Mouse (Mus musculus): ENCODE measurements around the gene Slc7a6os. TPM values are rescaled to one million over a fixed set of nuclear protein-coding genes. Genes with fewer than 3 reads are reported as not detected.

The Slc7a6os gene
- polyA plus RNA-seq (2012; rRNA removed; ENCODE audit: low replicate concordance), result 10.1 and 15.1 TPM in 2 replicates

DNA sequence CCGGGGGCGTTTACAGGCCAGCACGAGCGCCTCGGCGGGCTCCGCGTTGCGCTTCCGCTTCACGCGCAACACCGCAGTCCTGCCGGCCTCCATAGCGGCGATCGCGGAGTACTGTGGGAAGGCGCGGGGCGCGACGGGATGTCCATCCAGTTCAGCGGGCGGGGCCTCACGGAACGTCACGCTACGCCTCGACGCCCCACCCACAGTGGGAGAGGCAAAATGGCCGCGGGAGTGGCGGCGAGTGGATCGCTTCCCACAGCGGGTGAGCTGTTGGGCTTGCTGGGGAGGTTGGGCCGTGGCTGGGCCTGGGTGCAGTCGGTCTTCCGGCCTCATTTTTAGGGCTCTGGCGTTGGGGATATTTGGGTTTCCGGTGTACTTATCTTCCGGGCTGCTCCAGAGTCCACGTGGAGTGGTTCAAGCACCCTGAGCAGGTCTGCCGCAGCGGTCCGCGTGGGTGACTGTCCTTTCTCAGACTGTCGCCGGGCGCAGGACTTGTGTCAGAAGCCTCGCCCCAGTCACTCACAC is at the start of gene Slc7a6os, which contains the start of gene Prmt7:
Slc7a6os (minus strand) TSS at position 115 of the 525 bp plus-strand sequence.
Prmt7 (plus strand) TSS at position 116 of the 525 bp plus-strand sequence.

DNA sequence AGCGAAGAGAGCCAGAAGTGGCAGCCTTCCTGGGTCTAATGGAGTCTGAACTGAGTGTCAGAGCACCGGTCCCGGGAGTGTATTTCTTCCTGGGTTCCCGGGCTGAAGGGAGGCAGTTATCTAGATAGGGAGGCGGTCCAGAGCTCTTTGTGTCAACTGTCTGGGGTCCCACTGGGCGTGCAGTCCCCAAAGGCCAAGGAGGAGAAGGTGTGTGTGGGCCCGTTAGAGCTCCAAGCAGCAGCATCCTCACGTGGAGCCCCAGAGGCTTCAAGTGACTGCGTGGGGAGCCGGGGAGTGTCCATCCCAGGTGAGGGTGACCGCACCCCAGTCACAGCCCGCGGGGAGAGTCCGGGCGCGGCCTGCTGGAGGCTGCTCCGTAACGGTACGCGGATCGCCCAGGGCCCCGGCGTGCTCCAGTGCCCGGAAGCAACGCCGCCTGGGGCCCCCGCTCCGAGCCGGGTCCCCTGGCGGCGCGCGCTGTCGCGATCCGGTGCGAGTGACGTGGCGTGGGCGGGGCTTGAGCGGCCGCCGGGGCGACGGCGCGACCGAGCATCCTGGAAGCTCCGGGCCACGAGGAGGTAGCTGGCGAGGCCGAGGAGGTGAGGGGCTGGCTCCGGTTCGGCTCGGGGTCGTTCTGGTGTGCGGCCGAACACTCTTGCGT is 42.2 kb downstream of the Slc7a6os start, which contains the start of gene Slc7a6:
Slc7a6 (plus strand) TSS at position 502 of the 661 bp plus-strand sequence.

Other genes starting within 250 kb of the Slc7a6os start
- gene Slc12a4, start 244.8 kb downstream of the Slc7a6os start, polyA plus RNA-seq (2012; rRNA removed; ENCODE audit: low replicate concordance), result 6.2 and 9.9 TPM in 2 replicates
- 0.15 and 0.34 TPM in 2 replicates for gene Dpep3, start 231.5 kb downstream of the Slc7a6os start, polyA plus RNA-seq (2012; rRNA removed; ENCODE audit: low replicate concordance)
- gene Dus2, start 219.6 kb downstream of the Slc7a6os start, polyA plus RNA-seq (2012; rRNA removed; ENCODE audit: low replicate concordance), result 1.9 and 5.0 TPM in 2 replicates
- not detected in 2 replicates for gene Dpep2nb, start 205.0 kb downstream of the Slc7a6os start, polyA plus RNA-seq (2012; rRNA removed; ENCODE audit: low replicate concordance)
- gene Ddx28, start 199.1 kb downstream of the Slc7a6os start, polyA plus RNA-seq (2012; rRNA removed; ENCODE audit: low replicate concordance), result 4.9 and 5.3 TPM in 2 replicates
- 7.6 and 11.6 TPM in 2 replicates for gene Nfatc3, start 152.1 kb downstream of the Slc7a6os start, polyA plus RNA-seq (2012; rRNA removed; ENCODE audit: low replicate concordance)
- 25.8 and 43.6 TPM in 2 replicates for gene Esrp2, start 74.0 kb downstream of the Slc7a6os start, polyA plus RNA-seq (2012; rRNA removed; ENCODE audit: low replicate concordance)
- gene Pla2g15, start 60.5 kb downstream of the Slc7a6os start, polyA plus RNA-seq (2012; rRNA removed; ENCODE audit: low replicate concordance), result 2.7 and 3.5 TPM in 2 replicates
- gene Slc7a6, start 42.1 kb downstream of the Slc7a6os start, polyA plus RNA-seq (2012; rRNA removed; ENCODE audit: low replicate concordance), result 2.4 and 7.9 TPM in 2 replicates
- 10.5 and 11.0 TPM in 2 replicates for gene Prmt7, start within 50 bp of the Slc7a6os start, polyA plus RNA-seq (2012; rRNA removed; ENCODE audit: low replicate concordance)
- gene Smpd3, start 127.1 kb upstream of the Slc7a6os start, polyA plus RNA-seq (2012; rRNA removed; ENCODE audit: low replicate concordance), result 44.2 and 53.9 TPM in 2 replicates
- gene Zfp90, start 204.4 kb upstream of the Slc7a6os start, polyA plus RNA-seq (2012; rRNA removed; ENCODE audit: low replicate concordance), result 0.32 and 0.71 TPM in 2 replicates

Data from duodenum, adult 2 months (tissue).